ENCODE assay signal across 23 mouse cellular contexts in the genomic region with DNA sequence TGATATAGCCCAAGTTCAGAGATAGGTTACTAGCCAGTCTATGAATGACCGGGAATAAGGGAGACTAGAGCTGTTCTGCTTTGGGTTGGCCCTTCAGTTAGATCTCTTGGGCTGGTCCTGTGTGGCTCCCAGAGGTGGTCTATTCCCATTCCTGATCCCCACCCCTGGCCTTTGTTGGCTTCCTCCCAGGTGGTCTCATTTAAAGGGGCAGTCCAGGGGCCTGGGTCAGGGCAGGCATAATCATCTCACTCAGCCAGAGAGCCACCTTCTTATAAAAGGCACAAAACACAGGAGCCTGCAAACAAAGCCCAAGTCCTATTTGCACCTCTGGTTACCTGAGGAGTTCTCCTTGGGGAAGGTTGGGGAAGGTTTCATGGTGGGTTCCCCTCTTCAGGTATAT.
"Had no signal": no experiment of that assay in that cellular context is flagged by ENCODE, and none has a peak within 500 bp of the region (broad histone marks: within the 10 kb centered on the region; RNA-seq: fewer than 3 reads in every experiment).

No protein-coding gene starts in this region.

- H3K27me3 ChIP-seq: heart, embryonic 13.5 days; heart, embryonic 15.5 days; hindbrain, embryonic 13.5 days; hindbrain, embryonic 15.5 days; intestine, embryonic 15.5 days; kidney, embryonic 15.5 days; limb, embryonic 12.5 days; liver, embryonic 13.5 days; liver, embryonic 15.5 days had no signal

- H3K9me3 ChIP-seq: heart, embryonic 13.5 days; heart, embryonic 15.5 days; hindbrain, embryonic 13.5 days; hindbrain, embryonic 15.5 days; intestine, embryonic 15.5 days; kidney, embryonic 15.5 days; limb, embryonic 10.5 days; limb, embryonic 12.5 days; liver, embryonic 13.5 days; liver, embryonic 15.5 days had no signal

- DNase-seq: gastrocnemius, adult 2 months; gastrocnemius, postnatal 10 days; gastrocnemius, postnatal 25 days; heart, adult 2 months; heart, postnatal 4 days; kidney, adult 18-20 months; kidney, adult 9 months; kidney, postnatal 14 days; kidney, postnatal 4 days; liver; liver, embryonic 13.5 days; liver, postnatal 0 days had no signal

- H3K27ac ChIP-seq: gastrocnemius, adult 2 months; heart, adult 2 months; heart, embryonic 13.5 days; heart, embryonic 15.5 days; hindbrain, embryonic 13.5 days; hindbrain, embryonic 15.5 days; intestine, embryonic 15.5 days; layer of hippocampus, adult 2 months; left cerebral cortex, adult 2 months; limb, embryonic 10.5 days; limb, embryonic 12.5 days; liver, embryonic 13.5 days; liver, embryonic 15.5 days had no signal

- H3K36me3 ChIP-seq: heart, embryonic 13.5 days; heart, embryonic 15.5 days; hindbrain, embryonic 13.5 days; hindbrain, embryonic 15.5 days; intestine, embryonic 15.5 days; kidney, embryonic 15.5 days; limb, embryonic 10.5 days; limb, embryonic 12.5 days; liver, embryonic 13.5 days; liver, embryonic 15.5 days had no signal

- H3K4me3 ChIP-seq: gastrocnemius, adult 2 months; heart, adult 2 months; heart, embryonic 13.5 days; heart, embryonic 15.5 days; hindbrain, embryonic 13.5 days; hindbrain, embryonic 15.5 days; intestine, embryonic 15.5 days; kidney, embryonic 15.5 days; layer of hippocampus, adult 2 months; left cerebral cortex, adult 2 months; limb, embryonic 10.5 days; limb, embryonic 12.5 days; liver, embryonic 13.5 days; liver, embryonic 15.5 days had no signal
